Mouse (Mus musculus): Measurements from ENCODE around the gene Fyn.

Fyn gene

GRCm38 (mm10) chr10:39450356-39450755 lies 81.7 kb downstream of the Fyn start:
- no peak for DNase-seq

DNA sequence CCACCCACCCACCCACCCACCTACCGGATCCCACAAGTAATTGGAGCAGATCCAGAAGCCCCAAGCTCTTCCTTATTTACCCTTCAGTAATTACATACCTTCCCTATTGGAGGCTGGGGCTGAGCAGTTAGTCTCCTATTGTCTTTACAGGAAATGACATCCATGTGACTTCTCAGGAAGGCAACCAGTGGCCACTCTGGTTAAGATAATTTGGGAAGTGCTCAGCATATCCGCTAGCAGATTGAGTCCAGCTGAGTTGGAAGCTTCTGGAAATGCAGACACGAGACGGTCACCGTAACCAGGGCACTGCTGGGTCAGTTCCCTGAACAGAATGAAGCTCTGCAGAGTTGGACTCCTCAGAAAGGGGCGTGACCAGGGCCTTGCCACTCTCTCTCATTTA lies 82.4 kb downstream of the Fyn start:
- DNase-seq, result no peak

GRCm38 (mm10) chr10:39451918-39452624 lies 83.4 kb downstream of the Fyn start:
- DNase-seq, result no peak

- DNase-seq, result no peak
Measured at GRCm38 (mm10) chr10:39455344-39455743, 86.7 kb downstream of the Fyn start.

DNA sequence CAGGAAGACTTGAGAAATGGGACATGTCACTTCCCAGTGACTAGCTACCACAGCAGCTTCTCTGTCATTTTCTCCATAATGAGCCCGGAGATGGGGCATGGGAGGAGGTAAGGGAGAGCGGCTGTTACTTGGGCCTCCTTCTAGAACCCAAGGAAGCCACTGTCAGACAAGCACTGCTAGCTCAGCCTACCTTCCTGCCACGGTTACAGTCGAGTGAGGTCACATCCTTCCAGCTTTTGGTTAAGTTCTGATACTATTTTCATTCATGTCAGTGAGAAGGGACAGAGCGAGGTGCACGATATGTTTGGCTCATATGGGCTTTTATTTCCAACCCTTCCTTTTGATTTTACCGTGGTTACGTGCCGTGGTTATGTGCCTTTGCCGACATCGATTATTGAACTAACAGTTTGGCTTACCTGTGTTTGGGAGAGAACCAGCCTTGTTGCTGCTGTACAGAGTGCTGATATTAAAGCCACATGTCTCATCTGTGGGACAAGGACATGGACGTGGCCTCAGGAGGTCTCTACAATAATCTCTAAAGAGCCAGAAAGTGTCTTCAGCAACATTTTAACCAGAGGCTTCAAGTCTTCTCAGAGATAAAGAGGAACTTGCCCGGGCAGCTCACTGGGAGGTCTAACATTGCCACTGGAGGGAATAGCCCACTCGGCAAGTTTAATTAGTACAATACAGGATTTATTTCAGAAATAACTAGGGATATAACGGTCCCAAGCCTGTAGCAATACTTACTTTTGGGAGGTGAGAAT lies 87.4 kb downstream of the Fyn start:
- DNase-seq, result no peak

GRCm38 (mm10) chr10:39456776-39457175 lies 88.1 kb downstream of the Fyn start:
- no peak for DNase-seq

DNA sequence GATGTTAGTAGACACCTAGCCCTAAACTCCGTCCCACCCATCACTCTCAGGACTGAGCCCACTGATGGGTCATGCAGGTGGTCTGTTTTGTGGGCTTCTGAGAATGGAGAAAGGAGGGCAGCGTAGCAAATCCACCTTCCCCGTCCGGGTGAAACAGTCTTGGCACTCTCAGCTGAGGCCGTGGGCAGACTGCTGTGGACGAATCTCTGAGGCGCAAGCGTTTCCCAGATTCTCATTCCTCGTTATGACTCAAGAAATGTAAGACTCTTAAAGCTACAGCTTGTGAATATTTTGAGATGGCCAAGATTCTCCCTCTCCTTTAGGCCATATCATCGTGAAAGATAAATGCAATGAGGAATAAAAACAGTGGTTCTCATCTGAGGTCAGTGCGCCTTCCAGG lies 88.6 kb downstream of the Fyn start:
- DNase-seq, result no peak

GRCm38 (mm10) chr10:39458766-39459699 lies 90.4 kb downstream of the Fyn start:
- DNase-seq, result peak; percentile 81

DNA sequence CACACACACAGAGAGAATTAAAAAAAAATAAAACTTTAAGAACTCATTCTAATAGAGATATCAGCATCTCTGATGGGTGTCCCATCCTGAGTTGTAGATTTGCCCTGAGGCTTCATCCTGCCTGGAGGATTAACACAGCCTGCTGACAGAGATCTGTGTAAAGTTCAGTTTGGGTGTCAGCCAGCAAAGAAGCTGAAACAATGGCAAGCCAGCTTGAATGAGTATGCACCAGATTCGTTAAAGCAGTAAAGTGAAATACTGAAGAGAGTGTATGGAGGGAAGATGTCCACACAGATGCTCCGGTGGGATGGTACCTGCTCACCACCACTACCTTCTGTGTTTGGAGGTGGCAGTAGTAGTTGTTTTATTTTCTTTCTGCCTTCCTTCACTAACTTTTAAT lies 92.0 kb downstream of the Fyn start:
- DNase-seq, result no peak

GRCm38 (mm10) chr10:39461909-39462308 lies 93.3 kb downstream of the Fyn start:
- no peak for DNase-seq

DNA sequence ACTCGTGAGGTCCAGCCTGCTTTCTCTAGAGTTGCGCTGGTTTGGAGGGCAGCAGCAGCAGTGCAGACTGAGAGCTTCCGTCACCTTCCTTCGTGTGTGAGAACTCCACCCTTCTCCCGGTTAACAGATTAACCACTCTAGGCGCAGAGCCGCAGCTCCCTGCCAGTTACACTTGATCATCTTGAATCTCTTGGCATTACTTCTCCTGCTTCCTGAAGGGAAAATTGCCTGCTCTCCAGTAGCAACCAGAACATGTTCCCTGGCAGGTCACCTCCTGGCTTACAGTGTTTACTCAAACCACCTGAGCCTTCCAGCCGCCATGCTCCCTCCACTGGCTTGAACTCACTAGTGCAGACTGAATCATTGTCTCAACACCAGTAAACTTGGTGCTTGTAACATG lies 94.1 kb downstream of the Fyn start:
- DNase-seq, result peak; percentile 58

DNA sequence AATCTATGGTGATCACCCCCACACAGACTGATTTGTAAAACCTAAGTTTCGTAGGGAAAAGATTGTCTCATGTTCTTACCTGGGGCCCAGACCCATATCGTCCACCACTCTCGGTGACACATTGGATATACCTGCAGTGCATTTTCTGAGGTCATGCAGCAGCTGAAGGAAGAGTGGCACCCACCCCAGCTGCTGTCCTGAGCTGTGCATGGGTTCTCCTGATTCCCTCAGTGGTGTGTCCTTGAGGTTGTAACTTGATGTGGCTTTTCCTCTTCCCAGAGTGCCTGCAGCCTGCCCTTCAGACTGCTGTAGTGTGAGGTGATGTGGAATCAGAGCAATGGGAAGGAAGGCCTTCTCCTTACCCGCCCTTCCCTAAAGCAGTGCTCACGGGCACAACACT lies 95.7 kb downstream of the Fyn start:
- no peak for DNase-seq

GRCm38 (mm10) chr10:39467317-39467716 lies 98.7 kb downstream of the Fyn start:
- DNase-seq, result no peak

DNA sequence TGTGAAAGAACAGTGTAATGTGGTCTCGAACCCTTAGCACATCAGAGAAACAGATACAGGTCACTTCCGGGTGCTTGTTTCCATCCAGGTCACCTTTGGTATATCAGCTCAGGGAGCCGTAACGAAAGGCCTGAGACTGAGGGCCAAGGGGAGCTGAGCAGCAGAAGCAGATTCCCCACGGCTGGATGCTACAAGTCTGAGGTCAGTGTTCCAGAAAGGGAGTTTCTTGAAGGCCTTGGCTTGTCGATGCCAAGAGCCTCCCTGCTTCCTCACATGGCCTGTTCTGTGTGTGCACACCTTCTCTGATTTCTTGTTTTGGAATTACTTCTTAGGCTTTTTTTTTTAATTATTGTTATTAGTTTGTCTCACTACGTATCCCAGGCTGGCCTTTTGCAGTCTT lies 99.2 kb downstream of the Fyn start:
- DNase-seq, result no peak

DNA sequence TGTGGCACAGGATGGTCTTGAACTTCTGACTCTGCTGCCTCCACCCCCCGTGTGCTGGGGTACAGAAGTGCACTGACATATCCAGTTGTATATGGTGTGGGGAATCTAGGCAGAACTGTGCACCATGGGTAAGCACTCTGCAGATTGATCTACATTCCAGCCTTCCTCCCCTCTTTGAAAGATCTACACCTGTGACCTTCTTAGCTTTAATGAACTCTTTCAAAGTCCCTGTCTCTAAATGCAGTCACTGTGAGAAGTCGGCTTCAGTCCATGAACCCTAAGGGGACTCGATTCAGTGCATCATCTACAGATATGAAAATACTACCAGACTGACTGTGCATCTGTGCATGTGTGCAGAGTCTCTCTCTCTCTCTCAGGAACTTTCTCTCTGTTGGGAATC lies 99.9 kb downstream of the Fyn start:
- no peak for DNase-seq

GRCm38 (mm10) chr10:39469341-39469740 lies 100.7 kb downstream of the Fyn start:
- DNase-seq, result no peak

DNA sequence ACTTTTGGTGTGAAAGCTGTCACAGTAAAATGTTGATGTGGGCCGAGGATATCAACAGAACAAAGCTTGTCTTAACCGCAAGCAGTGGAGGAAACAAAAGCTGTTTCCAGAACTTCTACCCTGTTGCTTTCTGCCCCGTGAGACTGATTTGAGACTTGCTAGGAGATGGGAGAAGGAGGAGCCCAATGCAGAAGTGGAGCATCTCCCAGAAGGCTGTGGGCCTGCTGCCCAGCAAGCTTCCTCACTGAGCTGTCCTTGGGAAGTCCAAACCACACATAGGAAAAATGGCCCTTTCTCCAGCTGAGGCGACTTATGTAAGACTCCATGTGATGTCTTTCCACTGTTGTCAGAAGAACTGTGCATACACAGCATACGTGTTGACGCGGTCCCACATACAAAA lies 101.7 kb downstream of the Fyn start:
- no peak for DNase-seq

GRCm38 (mm10) chr10:39471040-39471713 lies 102.5 kb downstream of the Fyn start:
- DNase-seq, result no peak

- peak; percentile 60 for DNase-seq
Measured at GRCm38 (mm10) chr10:39471714-39472531, 103.3 kb downstream of the Fyn start.

DNA sequence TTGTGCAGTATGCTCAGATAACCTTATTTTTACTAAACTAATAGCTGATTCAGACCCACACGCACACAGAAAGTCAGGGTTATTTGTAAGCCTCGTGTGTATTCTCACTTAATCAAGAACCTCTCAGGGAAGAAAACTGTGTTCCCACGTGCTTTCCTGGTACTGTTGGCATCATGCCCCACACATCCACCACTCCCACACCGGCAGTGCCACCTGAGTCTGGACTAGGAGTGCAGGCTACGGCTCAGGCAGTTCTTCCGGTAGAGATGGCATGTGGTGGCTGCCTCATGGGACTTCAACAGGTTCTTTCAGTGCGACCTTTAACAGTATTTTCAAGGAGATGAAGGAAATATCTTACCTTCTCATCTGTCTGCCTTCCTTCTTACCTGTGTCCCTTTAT lies 104.3 kb downstream of the Fyn start:
- no peak for DNase-seq

DNA sequence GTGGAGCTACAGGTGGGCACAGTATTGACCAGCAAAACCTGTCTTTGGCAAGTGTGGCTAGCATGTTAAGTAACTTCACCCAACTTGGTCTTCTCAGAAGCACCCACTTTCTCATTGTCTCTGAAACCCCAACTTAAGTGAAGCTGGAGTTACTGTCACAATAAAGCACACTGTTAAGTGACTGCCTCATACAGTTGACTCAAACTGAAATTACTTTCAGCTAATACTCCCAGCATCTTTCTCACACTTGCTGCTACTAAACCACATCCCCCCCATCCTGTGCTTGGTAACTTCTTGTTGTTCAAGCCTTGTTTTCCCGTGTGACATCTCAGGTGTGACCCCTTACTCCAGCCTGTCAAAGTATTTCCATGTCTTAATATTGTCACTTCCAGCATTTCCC lies 110.7 kb downstream of the Fyn start:
- DNase-seq, result no peak

- DNase-seq, result no peak
Measured at GRCm38 (mm10) chr10:39484382-39484826, 115.7 kb downstream of the Fyn start.
